Mouse (Mus musculus): ENCODE measurements around the gene Ston2.
"Not testable (repeated sequence)": the region's sequence is repeated elsewhere in the genome, so short reads cannot be mapped to it uniquely, and the experiment has no call there.

Ston2 gene

DNA sequence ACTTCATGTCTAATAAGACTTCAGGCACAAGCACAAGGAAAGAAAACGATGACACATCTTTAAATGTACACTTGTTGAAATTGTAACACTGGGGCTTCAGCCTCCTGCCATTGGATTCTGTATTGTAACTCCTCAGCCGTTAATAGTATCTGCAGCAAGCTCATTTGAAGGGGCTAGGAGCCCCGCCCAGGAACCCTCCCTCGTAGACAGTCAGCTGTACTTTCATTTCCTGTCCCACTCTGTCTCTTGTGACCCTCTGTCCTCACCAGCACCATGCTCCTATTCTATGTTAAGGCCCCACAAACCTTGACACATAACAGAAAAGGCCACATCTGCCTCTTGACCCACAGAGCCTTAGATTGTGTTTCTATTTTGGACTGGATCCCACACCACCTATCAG lies 3.6 kb upstream of the Ston2 start:
- DNase-seq (ENCODE audit: low read depth, low spot score) = no peak

DNA sequence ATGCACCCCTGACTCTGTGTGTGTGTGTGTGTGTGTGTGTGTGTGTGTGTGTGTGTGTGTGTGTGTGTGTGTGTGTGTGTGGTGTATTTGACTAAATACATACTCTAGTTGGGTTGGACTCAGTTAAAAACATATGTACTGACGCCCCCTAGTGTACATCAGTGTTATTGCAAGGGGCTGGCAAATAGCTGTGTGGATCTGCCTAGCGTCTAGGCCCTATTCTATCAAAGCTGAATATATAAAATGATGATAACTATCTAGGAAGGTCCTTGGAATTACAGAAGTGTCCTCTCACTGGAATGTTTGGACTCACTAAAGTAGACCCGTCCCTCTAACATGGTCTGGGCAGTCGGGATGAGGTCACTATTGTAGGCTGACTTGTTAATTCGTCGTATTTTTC lies 1.6 kb upstream of the Ston2 start:
- DNase-seq (ENCODE audit: low read depth, low spot score) = peak; percentile 77

DNA sequence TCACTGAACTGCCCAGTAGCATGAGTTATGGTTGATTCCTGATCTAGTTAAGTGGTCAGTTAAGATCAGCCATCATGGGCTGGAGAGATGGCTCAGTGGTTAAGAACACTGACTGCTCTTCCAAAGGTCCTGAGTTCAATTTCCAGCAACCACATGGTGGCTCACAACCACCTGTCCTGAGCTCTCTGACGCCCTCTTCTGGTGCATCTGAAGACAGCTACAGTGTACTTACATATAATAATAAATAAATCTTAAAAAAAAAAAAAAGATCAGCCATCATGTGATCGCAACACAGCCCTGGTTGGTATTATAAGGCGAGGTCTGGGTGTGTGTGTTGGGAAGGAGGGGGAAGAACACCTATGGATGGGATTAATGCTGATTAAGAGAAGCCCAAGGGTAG lies 259 bp upstream of the Ston2 start:
- DNase-seq (ENCODE audit: low read depth, low spot score) = not testable (repeated sequence)

DNA sequence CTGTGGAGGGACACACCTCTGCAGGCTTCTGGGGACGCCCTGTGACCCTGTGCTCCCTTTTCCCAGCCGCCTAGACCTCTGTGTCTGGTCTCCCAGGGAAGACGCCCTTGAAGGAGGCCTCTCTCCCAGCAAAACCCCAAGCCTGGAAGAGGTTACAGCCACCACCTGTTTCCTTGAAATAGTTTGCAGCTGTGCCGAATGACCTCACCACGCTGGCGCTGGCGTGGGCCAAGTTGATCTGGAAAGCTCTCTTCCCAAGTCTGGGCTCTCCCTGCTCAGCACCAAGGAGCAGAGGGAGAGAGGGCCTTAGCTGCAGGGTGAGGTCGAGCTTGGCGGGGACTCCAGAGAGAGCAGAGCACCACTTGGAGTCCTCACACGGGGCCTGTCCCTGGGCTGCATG lies 1.8 kb downstream of the Ston2 start:
- DNase-seq (ENCODE audit: low read depth, low spot score) = peak; percentile 27

DNA sequence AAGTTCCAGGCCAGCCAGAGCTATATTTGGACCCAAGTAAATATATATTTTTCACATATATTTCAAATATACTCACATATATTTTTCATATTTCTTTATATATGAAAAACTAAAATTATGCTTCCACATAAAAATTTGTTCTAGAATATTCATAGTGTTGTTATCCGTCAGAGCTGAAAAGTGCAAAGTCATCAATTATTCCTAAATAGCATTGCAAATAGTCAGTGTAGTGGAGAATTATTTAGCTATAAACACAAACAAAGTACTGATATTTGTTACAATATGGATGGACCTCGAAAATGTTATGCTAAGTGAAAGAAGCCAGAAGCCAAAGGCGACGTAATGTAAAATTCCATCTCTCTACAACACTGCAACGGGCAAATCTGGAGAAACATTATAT lies 6.8 kb downstream of the Ston2 start:
- DNase-seq (ENCODE audit: low read depth, low spot score) = no peak

DNA sequence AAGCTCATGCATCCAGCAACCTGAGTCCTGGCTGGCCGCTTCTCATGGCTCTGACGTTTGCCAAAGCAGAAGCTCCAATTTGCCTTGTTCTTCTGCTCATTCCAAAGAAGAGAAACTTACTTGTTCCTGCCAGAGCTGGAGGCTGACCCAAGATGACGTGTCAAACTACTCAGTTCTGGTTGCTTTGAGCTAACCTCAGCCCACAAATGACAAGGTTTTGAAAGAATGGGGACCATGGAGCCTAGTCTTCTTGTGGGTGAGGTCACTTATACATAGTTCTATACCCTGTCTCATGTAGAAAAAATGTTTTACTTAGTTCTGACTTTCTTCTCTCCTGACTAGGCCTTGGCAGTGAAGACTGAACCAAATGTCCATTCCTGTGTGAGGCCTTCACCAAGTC lies 7.7 kb downstream of the Ston2 start:
- DNase-seq (ENCODE audit: low read depth, low spot score) = no peak

DNA sequence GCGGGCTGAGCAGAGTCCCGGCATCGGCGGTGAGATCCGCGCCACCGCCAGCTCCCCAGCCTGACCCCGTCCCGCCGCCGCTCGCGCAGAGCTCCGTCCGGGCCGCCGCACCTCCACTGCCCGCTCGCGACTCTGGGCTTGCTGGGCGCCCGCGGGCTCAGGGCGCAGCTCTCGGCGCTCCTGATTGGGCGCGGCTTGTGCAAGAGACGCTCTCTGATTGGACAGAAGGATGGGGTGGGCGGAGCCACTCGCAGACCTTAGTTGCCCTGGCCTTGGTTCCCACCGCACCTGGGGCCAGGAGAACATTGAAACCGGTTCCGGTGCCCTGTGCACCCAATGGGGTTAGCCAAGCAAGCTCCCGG lies 9.2 kb downstream of the Ston2 start:
- peak; percentile 86 for DNase-seq (ENCODE audit: low read depth, low spot score)

DNA sequence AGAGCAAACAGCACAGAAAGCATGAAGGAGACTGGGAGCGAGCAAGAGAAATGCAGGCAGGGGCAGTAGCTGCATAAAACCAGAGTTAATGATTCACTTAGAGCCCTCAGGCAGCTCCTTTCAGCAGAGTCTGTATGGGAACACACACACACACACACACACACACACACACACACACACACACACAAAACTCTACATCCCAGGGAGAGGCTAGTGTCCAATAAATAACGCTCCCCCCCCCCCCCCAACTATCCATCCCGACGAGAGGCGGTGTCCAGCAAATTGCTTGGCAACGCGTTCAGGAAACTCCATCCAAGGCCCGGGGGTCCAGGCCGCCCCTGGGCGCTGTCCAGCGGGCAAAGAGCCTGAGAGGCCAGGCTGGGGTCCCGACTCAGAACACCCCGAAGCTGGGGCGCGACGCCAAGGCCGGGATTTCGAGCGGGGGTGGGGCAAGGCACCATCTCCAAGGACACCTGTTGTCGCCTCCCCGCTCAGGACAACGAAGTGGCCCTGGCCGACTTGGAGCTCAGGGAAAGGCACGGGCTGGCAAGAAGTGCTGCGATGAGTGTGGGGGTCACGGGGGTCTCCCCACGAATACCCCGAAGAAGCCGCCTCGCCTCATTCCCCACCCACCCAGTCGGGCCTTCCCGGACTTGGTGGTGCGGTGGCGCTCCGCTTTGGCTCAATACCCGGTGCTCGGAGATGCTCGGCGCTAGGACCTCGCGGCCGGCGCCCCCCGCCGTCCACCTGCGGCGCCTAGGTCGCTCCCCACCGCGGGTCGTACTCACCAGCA lies 9.8 kb downstream of the Ston2 start:
- no peak for DNase-seq (ENCODE audit: low read depth, low spot score)

DNA sequence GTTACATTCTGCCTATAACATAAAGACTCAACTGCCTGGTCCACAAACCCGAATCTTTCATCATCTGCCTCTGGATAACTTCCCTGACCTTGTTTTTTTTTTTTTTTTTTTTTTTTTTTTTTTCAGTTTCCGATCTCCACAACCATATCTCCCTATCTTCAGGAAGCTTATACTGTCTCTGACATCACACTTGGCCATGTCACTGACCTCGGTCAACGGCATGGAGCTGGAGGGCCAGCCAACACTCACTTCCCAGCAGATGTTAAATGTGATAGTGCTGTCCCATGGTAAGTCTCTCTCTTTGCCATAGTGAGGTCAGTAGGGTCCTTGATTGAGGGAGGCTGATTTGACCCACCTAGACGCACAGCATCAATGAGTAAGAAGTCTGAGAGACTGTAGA lies 11.8 kb downstream of the Ston2 start:
- no peak for DNase-seq (ENCODE audit: low read depth, low spot score)

DNA sequence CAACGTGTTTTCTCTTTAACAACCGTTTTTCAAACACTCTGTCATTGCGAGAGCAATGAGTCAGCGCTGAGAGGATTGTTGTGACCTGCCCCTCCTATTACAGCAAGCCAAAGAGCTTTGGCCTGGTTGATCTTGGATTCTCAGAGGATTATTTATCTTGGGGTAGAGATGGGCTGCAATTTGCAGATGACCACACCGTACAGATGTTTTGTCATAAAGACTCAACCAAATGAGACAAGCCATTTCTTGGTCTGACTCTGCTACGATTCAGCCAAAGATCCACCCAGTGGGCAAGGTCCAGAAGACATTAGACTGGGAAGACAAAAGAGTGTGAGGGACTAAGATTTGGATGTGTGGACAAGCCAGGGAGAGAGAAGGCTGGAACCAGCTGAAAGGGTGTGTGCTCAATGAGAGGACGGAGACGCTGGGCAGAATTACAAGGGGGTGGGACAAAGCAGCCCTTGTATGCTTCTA lies 13.3 kb downstream of the Ston2 start:
- DNase-seq (ENCODE audit: low read depth, low spot score) = peak; percentile 58

DNA sequence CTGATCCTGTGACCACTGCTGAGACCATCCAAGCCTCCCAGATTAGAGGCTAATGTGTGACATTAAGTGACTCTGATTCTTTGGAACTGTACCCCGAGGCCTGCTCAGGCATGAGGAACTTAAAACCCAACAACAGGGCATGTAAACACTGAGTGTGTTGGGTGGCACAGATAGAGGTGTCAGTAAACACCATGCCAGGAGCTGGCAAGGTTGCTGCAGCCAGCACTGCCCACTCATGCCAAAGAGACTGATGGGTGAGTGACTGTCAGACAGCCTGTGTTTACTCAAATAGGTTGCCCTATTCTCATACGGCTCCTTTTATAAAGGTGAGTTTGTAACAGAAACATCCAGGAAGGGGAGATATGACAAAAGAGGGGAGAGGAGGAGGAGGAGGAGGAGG lies 19.3 kb downstream of the Ston2 start:
- DNase-seq (ENCODE audit: low read depth, low spot score) = no peak

DNA sequence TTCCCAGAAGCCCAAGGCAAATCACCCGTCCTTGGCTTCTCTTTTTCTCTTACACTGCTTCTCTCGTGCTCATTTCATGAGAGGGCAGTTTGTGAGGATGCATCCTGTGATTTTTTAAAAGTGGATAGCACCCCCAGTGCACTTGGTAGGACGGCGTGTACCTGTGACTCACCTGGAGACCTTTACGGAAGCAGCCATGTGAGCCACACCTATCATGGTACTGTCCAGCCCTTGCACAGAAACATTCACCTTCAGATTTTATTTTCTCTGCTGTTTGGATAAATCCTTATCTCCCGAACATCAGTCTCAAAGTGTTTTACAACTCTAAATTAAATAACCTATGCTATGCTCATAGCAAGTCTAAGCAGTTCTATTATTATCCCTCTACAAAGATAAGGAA lies 20.0 kb downstream of the Ston2 start:
- DNase-seq (ENCODE audit: low read depth, low spot score) = no peak

DNA sequence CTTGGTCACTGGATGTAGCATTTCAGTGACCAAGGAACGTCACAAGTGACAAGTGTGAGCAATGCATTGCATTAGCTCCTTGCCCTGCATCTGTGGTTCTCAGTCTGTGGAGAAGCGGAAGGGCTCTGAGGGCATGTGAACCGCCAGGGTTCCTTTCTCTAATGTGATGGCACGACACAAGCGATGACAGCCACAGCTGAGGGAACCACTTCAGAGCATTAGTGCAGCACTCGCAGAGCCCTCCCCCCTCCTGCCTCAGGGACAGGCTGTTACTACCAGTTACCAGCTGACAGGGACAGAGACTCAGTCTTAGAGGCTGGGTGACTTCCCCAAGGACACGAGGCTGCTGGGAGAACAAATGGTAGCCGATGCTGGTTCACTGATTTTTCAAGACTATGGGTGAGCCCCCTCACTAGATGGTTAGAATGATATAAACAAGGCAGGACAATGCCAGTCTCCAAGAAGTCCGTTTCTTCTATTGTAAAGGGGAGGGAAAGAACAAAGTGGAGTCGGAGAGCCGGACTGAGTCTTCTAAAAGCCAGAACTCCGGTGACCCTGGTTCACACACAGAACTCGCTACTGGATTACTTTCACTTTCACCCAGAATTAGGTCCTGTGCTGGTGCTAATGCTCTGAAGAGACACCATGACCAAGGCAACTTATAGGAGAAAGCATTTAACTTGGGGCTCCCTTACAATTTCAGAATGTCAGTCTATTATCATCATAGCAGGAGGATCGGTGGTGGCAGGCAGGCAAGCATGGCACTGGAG lies 21.7 kb downstream of the Ston2 start:
- peak; percentile 83 for DNase-seq (ENCODE audit: low read depth, low spot score)

DNA sequence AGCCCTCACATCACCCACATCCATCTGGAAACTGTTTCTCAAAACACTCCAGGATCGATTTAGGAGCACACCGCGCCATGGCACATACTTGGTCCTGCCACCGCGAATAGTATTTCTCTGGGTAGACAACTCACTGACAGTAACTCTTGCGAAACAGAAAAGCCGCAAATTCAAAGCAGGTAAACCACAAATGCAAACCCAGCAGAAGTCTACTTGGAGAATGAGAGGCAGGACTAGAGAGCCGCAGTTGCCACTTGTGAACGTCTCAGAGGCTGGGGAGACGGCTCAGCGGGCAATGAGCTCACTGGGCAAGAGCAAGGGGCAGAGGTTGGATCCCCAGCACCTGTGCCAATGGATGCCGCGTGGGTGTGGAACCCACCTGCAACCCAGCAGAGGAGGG lies 22.7 kb downstream of the Ston2 start:
- DNase-seq (ENCODE audit: low read depth, low spot score) = peak; percentile 22

DNA sequence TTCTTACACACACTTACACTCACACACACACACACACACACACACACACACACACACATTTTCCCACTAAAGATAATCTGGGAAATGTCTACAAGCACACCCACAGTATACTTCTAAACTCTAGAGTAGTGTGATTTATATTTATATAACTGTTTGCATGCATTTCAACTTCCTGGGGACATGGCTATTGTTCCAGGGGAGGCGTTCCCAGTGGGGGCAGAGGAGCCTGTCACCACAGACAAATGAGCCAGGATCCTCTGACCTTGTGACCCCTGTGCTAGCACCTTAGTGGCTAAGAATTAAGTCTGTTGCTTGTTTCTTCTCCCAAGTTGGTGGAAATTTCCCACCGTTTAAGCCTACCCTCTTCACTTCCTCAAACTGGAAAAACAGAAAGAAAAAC lies 23.1 kb downstream of the Ston2 start:
- no peak for DNase-seq (ENCODE audit: low read depth, low spot score)

DNA sequence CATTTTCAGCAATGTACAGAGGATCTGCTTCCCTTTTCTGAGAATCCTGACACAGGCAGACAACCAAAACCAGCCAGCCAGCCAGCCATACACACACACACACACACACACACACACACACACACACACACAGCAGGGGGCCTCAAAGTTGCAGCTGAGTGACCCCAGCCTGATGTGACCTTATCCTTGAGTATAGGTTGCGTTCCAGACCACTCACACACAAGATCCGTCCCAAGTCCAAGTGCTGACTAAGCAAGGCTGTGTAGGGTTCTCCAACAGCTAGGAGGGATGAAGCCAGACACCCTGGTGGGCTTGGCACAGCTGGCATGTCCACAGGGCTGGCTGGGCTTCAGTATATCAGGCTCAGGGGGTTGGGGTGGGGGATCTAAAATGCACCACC lies 23.7 kb downstream of the Ston2 start:
- DNase-seq (ENCODE audit: low read depth, low spot score) = no peak

DNA sequence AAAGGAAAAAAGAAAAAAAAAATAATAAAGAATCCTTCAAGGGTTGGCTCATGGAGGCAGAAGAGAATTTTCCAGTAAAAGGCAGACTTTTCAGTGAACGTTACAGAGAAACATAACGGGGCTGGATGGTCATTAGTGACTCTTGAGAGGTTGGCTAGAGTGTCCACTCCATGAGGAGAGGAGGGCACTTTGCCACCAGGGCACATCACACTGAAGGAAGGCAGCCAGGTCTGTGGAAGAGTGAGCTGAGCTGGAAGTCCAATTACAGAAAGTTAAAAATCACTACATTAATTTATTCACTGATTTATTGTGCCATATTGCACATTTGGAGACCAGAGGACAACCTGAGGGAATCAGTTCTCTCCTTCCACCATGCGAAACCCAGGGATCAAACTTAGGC lies 28.4 kb downstream of the Ston2 start:
- DNase-seq (ENCODE audit: low read depth, low spot score) = no peak

DNA sequence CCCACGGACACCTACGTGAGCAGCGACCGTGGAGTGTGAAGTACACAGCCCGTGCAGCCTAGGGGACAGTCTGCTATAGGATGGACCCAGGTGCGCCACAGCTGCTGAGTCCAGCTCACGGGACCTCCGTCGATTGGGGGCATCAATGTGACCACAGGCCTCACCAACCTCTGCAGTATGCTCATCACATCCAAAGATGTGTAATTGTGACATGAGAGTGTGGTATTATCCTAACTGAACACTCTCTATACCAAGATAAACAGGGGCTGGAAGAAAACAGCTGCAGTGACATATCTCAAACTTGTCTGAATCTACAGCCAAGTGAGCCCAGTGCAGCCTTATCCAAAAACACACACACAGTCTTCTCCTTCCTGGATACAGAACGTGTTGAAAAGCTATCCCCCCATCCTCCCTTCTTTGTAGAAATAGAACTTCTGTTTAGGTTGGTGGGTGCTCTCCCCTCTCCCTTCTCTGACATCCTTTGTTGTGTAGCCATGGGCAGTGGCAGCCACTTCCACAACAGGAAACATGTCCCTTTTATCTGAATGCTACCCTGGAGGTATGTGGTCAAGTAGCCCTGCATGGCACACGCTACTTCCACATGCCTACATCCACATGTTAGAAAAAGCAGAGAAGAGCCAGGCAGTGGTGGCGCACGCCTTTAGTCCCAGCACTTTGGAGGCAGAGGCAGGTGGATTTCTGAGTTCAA lies 30.2 kb downstream of the Ston2 start:
- DNase-seq (ENCODE audit: low read depth, low spot score) = no peak

DNA sequence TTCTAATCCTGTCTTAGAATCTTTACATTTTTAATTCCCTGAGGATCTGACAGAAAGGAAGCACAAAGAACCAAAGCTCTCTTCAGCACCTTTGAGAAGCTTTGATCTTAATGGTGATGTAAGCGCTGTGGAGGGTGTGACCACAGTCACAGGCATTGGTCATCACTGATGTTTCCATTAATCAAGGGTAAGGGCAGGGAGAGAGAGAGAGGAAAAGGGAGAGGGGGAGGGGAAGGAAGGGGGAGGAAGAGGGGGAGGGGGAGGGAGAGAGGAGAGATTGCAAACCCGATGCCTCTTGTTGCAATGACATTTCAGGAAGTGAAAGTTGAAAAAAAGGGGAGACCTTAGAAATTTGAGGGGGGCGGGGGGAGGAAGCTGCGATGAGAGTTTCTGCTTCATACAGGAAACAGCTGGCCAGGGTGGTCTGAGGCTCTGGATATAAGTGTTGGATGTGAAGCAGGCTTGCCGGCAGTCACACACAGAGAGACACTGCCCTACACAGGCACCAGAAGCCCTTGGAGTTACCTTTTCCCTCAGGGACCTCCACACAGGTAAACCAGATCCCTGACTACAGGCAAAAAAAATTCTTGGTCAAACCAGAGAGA lies 31.5 kb downstream of the Ston2 start:
- DNase-seq (ENCODE audit: low read depth, low spot score) = peak; percentile 34

DNA sequence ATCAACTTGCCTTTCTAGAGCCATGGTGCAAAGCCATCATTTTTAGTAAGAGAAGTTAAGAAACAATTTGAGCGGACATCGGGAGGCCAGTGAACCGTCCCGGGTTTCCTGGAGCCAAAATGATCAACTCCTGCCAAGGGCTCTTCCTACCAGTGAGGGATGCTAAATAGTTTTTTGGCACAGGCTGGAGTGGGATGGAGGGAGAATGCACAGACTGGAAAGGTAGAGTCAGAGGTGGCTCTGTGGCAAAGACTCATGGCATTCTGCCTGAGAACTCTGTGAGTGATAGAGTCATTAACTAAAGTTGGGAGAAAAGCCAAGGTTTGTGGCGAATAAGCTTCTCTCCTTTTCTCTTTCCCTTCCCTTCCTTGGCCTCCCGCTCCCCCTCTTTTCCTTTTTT lies 33.6 kb downstream of the Ston2 start:
- DNase-seq (ENCODE audit: low read depth, low spot score) = no peak

DNA sequence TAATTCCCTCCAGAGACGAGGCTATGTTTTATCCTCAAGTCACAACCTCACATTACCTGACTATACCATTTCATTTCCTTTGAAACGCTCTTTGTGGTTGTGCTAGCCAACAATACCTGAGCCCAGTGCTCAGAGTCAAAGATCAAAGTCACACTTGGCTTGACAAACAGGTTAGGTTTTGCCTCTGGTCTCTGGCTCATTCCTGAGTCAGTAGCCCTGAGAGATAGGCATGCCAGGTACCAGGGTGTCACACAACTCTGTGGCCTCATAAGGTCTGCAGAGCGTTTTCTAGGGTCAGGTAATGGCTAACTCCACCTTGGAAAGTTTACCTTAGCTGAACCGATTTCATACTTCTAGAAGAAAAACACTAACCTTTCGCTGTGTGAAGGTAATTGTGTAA lies 35.5 kb downstream of the Ston2 start:
- DNase-seq (ENCODE audit: low read depth, low spot score) = no peak

Measured in brain, adult 2 months (tissue).